In genomic region chr1:65082188-65082587, GRCm38 (mm10) we compare ENCODE assay signal across 31 mouse cellular contexts. TPM values are rescaled to one million over a fixed set of nuclear protein-coding genes. Genes with fewer than 3 reads are reported as not detected.
DNase-seq lines count a peak whose midpoint lies in the region; ATAC-seq and TF ChIP-seq lines count a peak whose summit lies in the region.
"Had no signal": no experiment of that assay in that cellular context is flagged by ENCODE, and none has a peak within 500 bp of the region (broad histone marks: within the 10 kb centered on the region; RNA-seq: fewer than 3 reads in every experiment).

TSS of gene Crygb (minus strand) at chr1:65082288.

- H3K4me3 ChIP-seq in heart, embryonic 10.5 days = 0 out of 2 replicates have a peak within 1 kb of the TSS, but pooled peaks have one; percentile 5
- H3K4me3 ChIP-seq in hindbrain, embryonic 15.5 days = no peak within 1 kb of the TSS
- H3K4me3 ChIP-seq in hindbrain, embryonic 12.5 days = no peak within 1 kb of the TSS
- H3K4me3 ChIP-seq in ES-Bruce4 (ENCODE audit: low read depth, low read length) = no peak within 1 kb of the TSS
- H3K4me3 ChIP-seq in embryonic facial prominence, embryonic 14.5 days (ENCODE audit: low read depth, low read length) = no peak within 1 kb of the TSS
- H3K4me3 ChIP-seq: forebrain, embryonic 10.5 days; heart, embryonic 15.5 days; kidney, embryonic 15.5 days; liver, embryonic 13.5 days had no signal

- intact Hi-C loops in heart, postnatal 10 days (cut with DNase I) = no loop called here

- no peak within 1 kb of the TSS for H3K27ac ChIP-seq in heart, embryonic 10.5 days
- no peak within 1 kb of the TSS for H3K27ac ChIP-seq in hindbrain, embryonic 15.5 days (replicated peaks)
- H3K27ac ChIP-seq in hindbrain, embryonic 12.5 days = no peak within 1 kb of the TSS
- no peak within 1 kb of the TSS for H3K27ac ChIP-seq in ES-Bruce4 (ENCODE audit: insufficient read depth, low read length)
- no peak within 1 kb of the TSS for H3K27ac ChIP-seq in embryonic facial prominence, embryonic 14.5 days (replicated peaks; ENCODE audit: low read depth, low read length)
- H3K27ac ChIP-seq: forebrain, embryonic 10.5 days; heart, embryonic 15.5 days; kidney, embryonic 15.5 days; liver, embryonic 13.5 days had no signal

- TF ChIP-seq POLR2A in ES-Bruce4 (IDR thresholded peaks at IDR 0.05; ENCODE audit: insufficient read depth, low read length) = no peak

- no peaks in the 10 kb centered on the region for H3K36me3 ChIP-seq in heart, embryonic 10.5 days
- no peaks in the 10 kb centered on the region for H3K36me3 ChIP-seq in hindbrain, embryonic 15.5 days
- H3K36me3 ChIP-seq in hindbrain, embryonic 12.5 days = no peaks in the 10 kb centered on the region
- H3K36me3 ChIP-seq in ES-Bruce4 (ENCODE audit: control insufficient read depth, insufficient read depth, low read length, poor library complexity, severe bottlenecking) = no peaks in the 10 kb centered on the region
- no peaks in the 10 kb centered on the region for H3K36me3 ChIP-seq in embryonic facial prominence, embryonic 14.5 days (ENCODE audit: control insufficient read depth, insufficient read depth, low read length)
- H3K36me3 ChIP-seq: forebrain, embryonic 10.5 days; heart, embryonic 15.5 days; kidney, embryonic 15.5 days; liver, embryonic 13.5 days had no signal

- DNase-seq in heart, embryonic 10.5 days (ENCODE audit: low spot score) = no peak
- DNase-seq in heart, postnatal 10 days = no peak
- peak; percentile 12 for DNase-seq in embryonic facial prominence, embryonic 14.5 days (ENCODE audit: low spot score)
- no peak for DNase-seq in cerebellum, postnatal 25 days
- DNase-seq in frontal cortex, adult 2 months (ENCODE audit: extremely low spot score in 1 of 2, low spot score in 1 of 2) = no peak
- DNase-seq: adrenal gland, adult 8-10 months; B cell, adult 2 months; cerebellum, adult 8-10 months; gastrocnemius, postnatal 36 days; kidney, adult 11 months; kidney, postnatal 4 days; liver, embryonic 13.5 days; lung, embryonic 14.5 days; right cerebral cortex, postnatal 25 days; spleen, adult 18-20 months; thymus, postnatal 14 days had no signal

- TF ChIP-seq EP300 in ES-Bruce4 (IDR thresholded peaks at IDR 0.05; ENCODE audit: insufficient read depth, low read depth, low read length) = no peak

- 42% methylated on average over 7 of the region's 7 CpGs for WGBS in heart, embryonic 10.5 days
- 35% methylated on average over 7 of the region's 7 CpGs for WGBS in hindbrain, embryonic 15.5 days
- 39% methylated on average over 7 of the region's 7 CpGs for WGBS in hindbrain, embryonic 12.5 days
- WGBS in embryonic facial prominence, embryonic 14.5 days = 32% methylated on average over 7 of the region's 7 CpGs

- H3K4me2 ChIP-seq in hindbrain, embryonic 15.5 days = 0 out of 2 replicates have a peak within 1 kb of the TSS, but pooled peaks have one; percentile 15
- no peak within 1 kb of the TSS for H3K4me2 ChIP-seq in hindbrain, embryonic 12.5 days (replicated peaks)
- no peak within 1 kb of the TSS for H3K4me2 ChIP-seq in embryonic facial prominence, embryonic 14.5 days (ENCODE audit: low read depth, low read length)
- H3K4me2 ChIP-seq: heart, embryonic 15.5 days; kidney, embryonic 15.5 days; liver, embryonic 13.5 days; lung, embryonic 14.5 days had no signal

- no peak for TF ChIP-seq CTCF in ES-Bruce4 (IDR thresholded peaks at IDR 0.05; ENCODE audit: low read depth, low read length)

- H3K9ac ChIP-seq in hindbrain, embryonic 15.5 days = no peak within 1 kb of the TSS
- no peak within 1 kb of the TSS for H3K9ac ChIP-seq in hindbrain, embryonic 12.5 days
- peak within 1 kb of the TSS; percentile 58; the same call in 1 of the 2 replicates for H3K9ac ChIP-seq in ES-Bruce4 (ENCODE audit: low read depth, poor library complexity, severe bottlenecking)
- H3K9ac ChIP-seq in embryonic facial prominence, embryonic 14.5 days (ENCODE audit: low read depth, low read length) = no peak within 1 kb of the TSS
- H3K9ac ChIP-seq: heart, embryonic 15.5 days; kidney, embryonic 15.5 days; liver, embryonic 13.5 days; lung, embryonic 14.5 days had no signal

- H3K9me3 ChIP-seq in heart, embryonic 10.5 days = no peaks in the 10 kb centered on the region
- no peaks in the 10 kb centered on the region for H3K9me3 ChIP-seq in hindbrain, embryonic 15.5 days
- no peaks in the 10 kb centered on the region for H3K9me3 ChIP-seq in hindbrain, embryonic 12.5 days (replicated peaks)
- H3K9me3 ChIP-seq in ES-Bruce4 (replicated peaks; ENCODE audit: control insufficient read depth, insufficient read depth, low read length, poor library complexity, severe bottlenecking) = no peaks in the 10 kb centered on the region
- peaks cover 6% of the 10 kb centered on the region; the same call in 1 of the 2 replicates for H3K9me3 ChIP-seq in embryonic facial prominence, embryonic 14.5 days (ENCODE audit: control insufficient read depth, low read length)
- H3K9me3 ChIP-seq: forebrain, embryonic 10.5 days; heart, embryonic 15.5 days; kidney, embryonic 15.5 days; liver, embryonic 13.5 days had no signal

- no peak for ATAC-seq in hindbrain, embryonic 15.5 days (ENCODE audit: low FRiP score, low read depth)
- no peak for ATAC-seq in hindbrain, embryonic 12.5 days (ENCODE audit: low FRiP score)
- no peak for ATAC-seq in embryonic facial prominence, embryonic 14.5 days (ENCODE audit: low read depth)
- ATAC-seq: activated CD4-positive, CD25-positive, alpha-beta regulatory T cell, adult 4 months had no signal

- 0 out of 2 replicates have a peak, but pooled peaks cover 4% of the 10 kb centered on the region for H3K27me3 ChIP-seq in heart, embryonic 10.5 days (ENCODE audit: insufficient read depth, poor library complexity, severe bottlenecking)
- H3K27me3 ChIP-seq in hindbrain, embryonic 15.5 days = no peaks in the 10 kb centered on the region
- no peaks in the 10 kb centered on the region for H3K27me3 ChIP-seq in hindbrain, embryonic 12.5 days
- no peaks in the 10 kb centered on the region; the same call in 1 of the 2 replicates for H3K27me3 ChIP-seq in ES-Bruce4 (ENCODE audit: control insufficient read depth, insufficient read depth, low read length, poor library complexity, severe bottlenecking)
- no peaks in the 10 kb centered on the region for H3K27me3 ChIP-seq in embryonic facial prominence, embryonic 14.5 days (replicated peaks; ENCODE audit: control insufficient read depth, insufficient read depth, low read length)
- H3K27me3 ChIP-seq: CH12.LX; heart, embryonic 15.5 days; kidney, embryonic 15.5 days; liver, embryonic 13.5 days had no signal

- 0 out of 2 replicates have a peak, but pooled peaks cover 3% of the 10 kb centered on the region for H3K4me1 ChIP-seq in heart, embryonic 10.5 days
- no peaks in the 10 kb centered on the region for H3K4me1 ChIP-seq in hindbrain, embryonic 15.5 days (replicated peaks)
- 0 out of 2 replicates have a peak, but pooled peaks cover 3% of the 10 kb centered on the region for H3K4me1 ChIP-seq in hindbrain, embryonic 12.5 days
- H3K4me1 ChIP-seq in ES-Bruce4 (ENCODE audit: control insufficient read depth, insufficient read depth, low read length) = peaks cover 1% of the 10 kb centered on the region
- peaks cover 3% of the 10 kb centered on the region; the same call in 1 of the 2 replicates for H3K4me1 ChIP-seq in embryonic facial prominence, embryonic 14.5 days (ENCODE audit: control insufficient read depth, insufficient read depth, low read length)
- H3K4me1 ChIP-seq: heart, embryonic 15.5 days; kidney, embryonic 15.5 days; liver, embryonic 13.5 days had no signal

RNA-seq across cellular contexts. Expression of gene Crygb, which starts in this region (rescaled TPM):
- 0.37 TPM in 1 of 2 replicates, not detected in the other for polyA plus RNA-seq in heart, embryonic 10.5 days (2016; fragmentation: Nextera tagmentation; extraction: Ambion mirVana)
- not detected for total RNA-seq in heart, postnatal 10 days (2021)
- 0.43 and 0.54 TPM in 2 replicates for polyA plus RNA-seq in hindbrain, embryonic 15.5 days (2015; fragmentation: Nextera tagmentation; extraction: Ambion mirVana)
- polyA plus RNA-seq in hindbrain, embryonic 12.5 days (2016; fragmentation: Nextera tagmentation; extraction: Ambion mirVana) = not detected in 2 replicates
- not detected in 2 replicates for polyA plus RNA-seq in ES-Bruce4 (2011; ENCODE audit: insufficient read depth, insufficient read length, low read depth, missing spikeins)
- polyA plus RNA-seq in embryonic facial prominence, embryonic 14.5 days (2014; fragmentation: Nextera tagmentation; extraction: Ambion mirVana) = 0.35 TPM in 1 of 2 replicates, not detected in the other
- polyA plus RNA-seq in frontal cortex, adult 2 months (2012; rRNA removed) = not detected in 2 replicates
- total RNA-seq: adrenal gland, adult 8-10 months; CH12.LX; gastrocnemius, adult 18-20 months; gastrocnemius, postnatal 36 days; hematopoietic stem cell, adult 5-6 weeks; left cerebral cortex, postnatal 14 days; megakaryocyte, adult 5-6 weeks; monocyte, adult 5-6 weeks had no signal
- polyA plus RNA-seq: activated CD4-positive, CD25-positive, alpha-beta regulatory T cell, adult 4 months; forebrain, embryonic 10.5 days; kidney, embryonic 15.5 days; liver, embryonic 13.5 days; lung, embryonic 14.5 days; neural tube, embryonic 11.5 days; testis, adult 2 months had no signal

Comparison
In these comparisons a context has a peak if more than half of its experiments do, and no peak if none do; other contexts are left out.
1. Peak in DNase-seq in embryonic facial prominence, embryonic 14.5 days; RNA of the gene not detected or under 1 TPM.